Mouse (Mus musculus): ENCODE data around the gene Srebf2.

DNA sequence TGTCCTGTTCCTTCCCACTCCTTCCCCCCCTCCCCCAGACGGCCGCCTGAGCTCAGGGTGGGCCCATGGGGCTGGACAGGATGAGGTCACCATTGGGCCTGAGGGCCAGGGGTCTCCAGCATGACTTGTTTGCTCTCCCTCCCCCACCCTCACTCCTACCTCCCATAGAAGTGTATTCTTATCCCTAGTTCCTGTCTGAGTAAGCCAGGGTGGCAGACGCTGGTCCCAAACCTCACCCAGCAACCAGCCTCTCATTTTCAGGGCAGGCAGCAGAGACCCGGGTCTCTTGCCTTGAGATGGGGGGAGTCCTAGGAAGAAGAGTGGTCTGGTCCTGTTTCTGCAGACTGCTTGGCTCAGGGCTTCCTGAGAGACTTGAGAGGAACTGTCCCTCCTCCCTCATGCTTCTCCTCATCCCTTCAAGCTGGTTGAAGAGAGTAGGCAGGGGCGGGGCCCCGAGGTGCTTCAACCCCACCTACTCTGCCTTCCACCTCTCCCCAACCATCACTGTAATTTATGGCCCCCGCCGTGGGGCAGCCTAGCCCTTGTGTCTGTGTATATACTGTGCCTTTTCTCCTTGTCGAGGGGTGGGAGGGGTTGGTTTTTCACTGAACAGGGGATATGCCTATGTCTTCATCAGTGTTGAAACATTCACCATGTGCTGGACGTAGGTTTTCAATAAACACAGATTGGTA lies 57.8 kb downstream of the Srebf2 start:
- no peak for TF ChIP-seq CTCF (IDR thresholded peaks at IDR 0.05; ENCODE audit: control insufficient read depth, insufficient read depth, insufficient read length)
- no peak for TF ChIP-seq MAX (IDR thresholded peaks at IDR 0.05)
- no peak for TF ChIP-seq MYOG (IDR thresholded peaks at IDR 0.05; ENCODE audit: control insufficient read depth, extremely low read depth, insufficient read length)

Measured in C2C12 (cell line).